Mouse (Mus musculus) liver, embryonic 14.5 days (tissue): ENCODE results near the gene Krtap28-13. TPM values are rescaled to one million over a fixed set of nuclear protein-coding genes. Genes with fewer than 3 reads are reported as not detected.

ENCODE experiments used
- ATAC-seq: fragments of 200-750 bp; cut with Nextera tagmentation; 2 replicates; pipeline ENCODE4 v1.8.0; 2017; ENCODE audit warnings: moderate number of reproducible peaks, mild to moderate bottlenecking, moderate library complexity; ENCODE audit not compliant: insufficient read depth
- DNase-seq, 3 experiments: peaks; one replicate each; pipeline ENCODE4 v3.0.0-alpha.2; 2012 to 2013; ENCODE audit warnings: low read depth in 3 of 3, low spot score in 3 of 3
- H3K27ac ChIP-seq: fragments of 300-500 bp; sonication (generic); 2 replicates; pipeline ENCODE4 v1.5.1; 2014; ENCODE audit warnings: moderate library complexity, mild to moderate bottlenecking, control low read depth, inconsistent platforms
- H3K27me3 ChIP-seq: fragments of 300-500 bp; sonication (generic); 2 replicates; pipeline ENCODE4 v1.6.1; 2014; ENCODE audit warnings: mild to moderate bottlenecking, low read length, moderate library complexity; ENCODE audit not compliant: control insufficient read depth, insufficient read depth
- H3K36me3 ChIP-seq: fragments of 300-500 bp; sonication (generic); replicated peaks from 2 replicates; pipeline ENCODE4 v1.6.1; 2014; ENCODE audit warnings: low read depth; ENCODE audit not compliant: control insufficient read depth, insufficient read depth
- H3K4me1 ChIP-seq, 2 experiments: fragments of 200-500 bp in 1 of 2; fragments of 300-500 bp in 1 of 2; sonication (generic) in 1 of 2; replicated peaks; 2 replicates each; pipeline ENCODE4 v1.6.1; 2012 to 2014; ENCODE audit warnings: antibody characterized with exemption in 1 of 2, inconsistent platforms in 1 of 2, low read length in 1 of 2; ENCODE audit not compliant: control insufficient read depth in 2 of 2, insufficient read depth in 2 of 2
- H3K4me2 ChIP-seq: fragments of 300-500 bp; sonication (generic); 2 replicates; pipeline ENCODE4 v1.6.1; 2014; ENCODE audit warnings: low read depth, mild to moderate bottlenecking, control low read depth, moderate library complexity
- H3K4me3 ChIP-seq, 2 experiments: fragments of 200-500 bp in 1 of 2; fragments of 300-500 bp in 1 of 2; sonication (generic) in 1 of 2; 2 replicates each; pipeline ENCODE4 v1.5.1; 2012 to 2014; ENCODE audit warnings: low read depth in 2 of 2, low read length in 2 of 2, mild to moderate bottlenecking in 2 of 2, control low read depth in 1 of 2, inconsistent platforms in 1 of 2, moderate library complexity in 1 of 2; ENCODE audit not compliant: insufficient read depth in 1 of 2
- H3K9ac ChIP-seq: fragments of 300-500 bp; sonication (generic); replicated peaks from 2 replicates; pipeline ENCODE4 v1.6.1; 2014; ENCODE audit warnings: mild to moderate bottlenecking, control low read depth, moderate library complexity
- H3K9me3 ChIP-seq: fragments of 300-500 bp; sonication (generic); 2 replicates; pipeline ENCODE4 v1.6.1; 2016; ENCODE audit warnings: low read length, mixed read lengths; ENCODE audit not compliant: control insufficient read depth
- CTCF ChIP-seq: IDR thresholded peaks from 2 replicates; pipeline ENCODE4 v1.5.1; 2016; ENCODE audit warnings: antibody characterized with exemption, low read depth, control low read depth
- EP300 ChIP-seq: IDR thresholded peaks from 2 replicates; pipeline ENCODE4 v1.6.1; 2016; ENCODE audit warnings: antibody characterized with exemption, low read depth
- WGBS: fragments of 180-500 bp; shearing (Covaris S2); extraction: QIAGEN DNeasy Blood & Tissue Kit; methylation state at CpG from one replicate; pipeline ENCODE4 v1.1.7; 2014; ENCODE audit not compliant: insufficient replicate concordance; 5-methylcytosine and 5-hydroxymethylcytosine counted together
- polyA plus RNA-seq, 2 experiments: library from polyadenylated mRNA; depleted of rRNA in 1 of 2; stranded (reverse) in 1 of 2; unstranded in 1 of 2; fragments of >200 nt; fragmentation: Nextera tagmentation in 1 of 2; extraction: Ambion mirVana in 1 of 2; gene quantifications; 2 replicates each; pipeline versions ENCODE4 v1.2.1 to v1.2.3; 2012 to 2014

The Krtap28-13 gene
- polyA plus RNA-seq, 2 experiments: not detected

DNA sequence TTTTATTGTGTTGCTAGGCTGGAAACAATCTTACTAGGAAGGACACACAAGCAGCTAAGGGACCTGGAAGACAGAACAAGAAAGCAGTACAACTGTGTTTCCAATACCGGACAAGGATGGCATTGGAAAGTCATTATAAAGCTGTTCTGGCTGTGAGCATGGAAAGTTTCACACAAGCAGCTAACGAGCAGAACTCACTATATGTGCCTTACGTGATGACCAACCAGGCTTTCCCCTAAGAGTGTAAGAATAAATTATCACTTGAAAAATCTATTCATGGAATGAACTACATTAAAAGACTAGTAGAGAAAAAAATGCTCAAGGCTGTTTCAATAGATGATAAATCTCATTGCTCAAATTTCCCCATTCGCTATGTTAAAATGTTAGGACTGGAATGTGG is 5.8 kb downstream of the Krtap28-13 start:
- Histone ChIP-seq H3K4me1 (no peaks in the 10 kb centered on the region), H3K27me3 (no peaks in the 10 kb centered on the region), H3K9me3 (no peaks in the 10 kb centered on the region), H3K36me3 (no peaks in the 10 kb centered on the region), H3K9ac (no peak overlapping the region), H3K27ac (no peak overlapping the region), H3K4me2 (no peak overlapping the region), H3K4me3 (no peak overlapping the region)
- DNase-seq (no peak), ATAC-seq (no peak)
- 71% methylated on average over 4 of the region's 4 CpGs for WGBS
- no peak for TF ChIP-seq CTCF
- TF ChIP-seq EP300: no peak

DNA sequence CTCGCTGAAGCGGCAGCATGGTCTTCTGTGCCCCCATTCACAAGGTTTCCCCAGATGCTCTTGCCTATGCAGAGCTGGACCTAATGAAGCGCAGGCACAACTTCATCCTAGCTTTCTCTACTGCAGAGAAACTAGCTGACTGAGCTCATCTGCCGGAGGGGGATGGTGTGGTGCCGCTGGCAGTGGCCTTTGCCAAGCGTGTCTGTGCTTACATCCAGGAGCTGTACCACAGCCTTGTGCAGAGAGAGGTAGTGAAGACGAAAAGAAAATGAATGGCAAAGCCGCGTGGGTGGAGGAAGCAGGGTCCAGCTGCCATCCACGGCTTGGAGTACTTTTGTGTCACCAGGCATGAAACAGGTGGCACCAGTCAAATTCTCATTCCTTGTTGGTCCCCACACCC is 6.5 kb downstream of the Krtap28-13 start:
- ATAC-seq: no peak
- no peak for TF ChIP-seq EP300
- TF ChIP-seq CTCF: no peak

DNA sequence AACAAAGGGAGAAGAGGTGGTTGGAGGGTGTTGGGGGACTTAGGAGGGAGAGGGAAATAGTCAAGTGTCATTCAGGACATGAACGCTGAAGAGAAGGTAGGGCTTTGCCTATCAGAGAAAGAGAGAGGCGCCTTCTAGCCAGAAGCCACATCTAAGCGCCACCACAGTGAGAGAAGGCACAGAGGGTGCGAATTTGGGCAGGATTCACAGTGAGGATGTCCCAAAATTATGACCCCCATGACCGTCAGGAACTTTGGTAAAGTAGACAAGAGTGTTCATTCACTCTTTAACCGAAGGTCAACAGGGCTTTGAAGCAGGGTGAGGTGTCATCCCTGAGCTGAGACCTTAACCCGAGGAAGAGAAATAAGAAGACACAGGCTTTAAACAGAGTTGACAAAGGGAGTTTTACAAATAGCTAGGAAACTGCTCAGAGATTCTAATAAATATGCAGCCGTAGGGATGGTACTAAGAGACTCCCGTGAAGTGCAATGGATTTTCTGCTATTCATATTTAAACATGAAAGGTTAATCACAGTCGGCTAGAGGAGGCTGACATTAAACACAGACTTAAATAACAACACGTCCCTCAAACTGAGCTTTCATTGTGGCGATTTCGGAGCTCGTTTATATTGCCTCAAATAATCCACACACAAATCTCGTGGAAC is 14.9 kb downstream of the Krtap28-13 start:
- no peaks in the 10 kb centered on the region for H3K27me3 ChIP-seq
- no peak overlapping the region for H3K27ac ChIP-seq
- WGBS: 33% methylated on average over 15 of the region's 15 CpGs
- peak overlapping the region; percentile 22; the same call in 1 of the 2 replicates for H3K4me2 ChIP-seq
- no peak for DNase-seq
- no peaks in the 10 kb centered on the region for H3K4me1 ChIP-seq
- H3K9ac ChIP-seq: no peak overlapping the region
- H3K9me3 ChIP-seq: no peaks in the 10 kb centered on the region
- no peak overlapping the region for H3K4me3 ChIP-seq
- TF ChIP-seq EP300 (no peak), CTCF (no peak)
- no peaks in the 10 kb centered on the region for H3K36me3 ChIP-seq
- no peak for ATAC-seq

More for the DNA sequence above, 6.5 kb downstream of the Krtap28-13 start:
- H3K9ac ChIP-seq: no peak overlapping the region
- H3K36me3 ChIP-seq: no peaks in the 10 kb centered on the region
- H3K4me2 ChIP-seq: no peak overlapping the region
- no peaks in the 10 kb centered on the region for H3K4me1 ChIP-seq
- no peaks in the 10 kb centered on the region for H3K9me3 ChIP-seq
- H3K27me3 ChIP-seq: no peaks in the 10 kb centered on the region
- DNase-seq: no peak
- H3K27ac ChIP-seq: no peak overlapping the region
- H3K4me3 ChIP-seq: no peak overlapping the region
- WGBS: 79% methylated on average over 10 of the region's 10 CpGs

- TF ChIP-seq EP300: no peak
- peak; percentile 78 for TF ChIP-seq CTCF
- Histone ChIP-seq H3K36me3 (no peaks in the 10 kb centered on the region), H3K27ac (no peak overlapping the region), H3K4me3 (no peak overlapping the region), H3K4me2 (peak overlapping the region; percentile 22; the same call in 1 of the 2 replicates), H3K9me3 (no peaks in the 10 kb centered on the region), H3K4me1 (no peaks in the 10 kb centered on the region), H3K27me3 (no peaks in the 10 kb centered on the region), H3K9ac (no peak overlapping the region)
- 36% methylated on average over 11 of the region's 11 CpGs for WGBS
- no peak for ATAC-seq
- peak; percentile 7 to 20 (median 18) for DNase-seq
Measured at GRCm38 (mm10) chr1:83076190-83076917, 15.6 kb downstream of the Krtap28-13 start.

- no peak overlapping the region for H3K9ac ChIP-seq
- no peaks in the 10 kb centered on the region for H3K4me1 ChIP-seq
- WGBS: 44% methylated on average over 6 of the region's 6 CpGs
- H3K4me3 ChIP-seq: no peak overlapping the region
- no peak overlapping the region for H3K27ac ChIP-seq
- no peaks in the 10 kb centered on the region for H3K36me3 ChIP-seq
- TF ChIP-seq EP300 (no peak), CTCF (no peak)
- no peaks in the 10 kb centered on the region for H3K27me3 ChIP-seq
- no peak for ATAC-seq
- DNase-seq: no peak
- no peak overlapping the region for H3K4me2 ChIP-seq
- no peaks in the 10 kb centered on the region for H3K9me3 ChIP-seq
Measured at GRCm38 (mm10) chr1:83077016-83077415, 16.3 kb downstream of the Krtap28-13 start.
